Mouse (Mus musculus) heart, embryonic 11.5 days (tissue): ENCODE measurements at regions not wholly inside any gene's neighbourhood (a gene's known extent, or its start where the extent isn't known, plus 50 kb on each side); places are given as distances from the start of the nearest gene placed in this dataset.

Experiments used
- ATAC-seq: fragments of 200-750 bp; cut with Nextera tagmentation; replicated peaks from 2 replicates; pipeline ENCODE4 v1.8.0; 2017; ENCODE audit warnings: moderate library complexity; ENCODE audit not compliant: insufficient number of reproducible peaks, low FRiP score, low TSS enrichment
- H3K27ac ChIP-seq: fragments of 300-500 bp; sonication (generic); 2 replicates; pipeline ENCODE4 v1.5.1; 2014; ENCODE audit warnings: mild to moderate bottlenecking, low read depth, low read length
- H3K27me3 ChIP-seq: fragments of 300-500 bp; sonication (generic); 2 replicates; pipeline ENCODE4 v1.6.1; 2014; ENCODE audit warnings: mild to moderate bottlenecking, low read length, mixed read lengths; ENCODE audit not compliant: control insufficient read depth, insufficient read depth
- H3K36me3 ChIP-seq: fragments of 300-500 bp; sonication (generic); 2 replicates; pipeline ENCODE4 v1.6.1; 2014; ENCODE audit warnings: mild to moderate bottlenecking, low read length, moderate library complexity, mixed read lengths; ENCODE audit not compliant: control insufficient read depth, insufficient read depth
- H3K4me1 ChIP-seq: fragments of 300-500 bp; sonication (generic); 2 replicates; pipeline ENCODE4 v1.6.1; 2014; ENCODE audit warnings: low read length; ENCODE audit not compliant: control insufficient read depth, insufficient read depth
- H3K4me2 ChIP-seq: fragments of 300-500 bp; sonication (generic); 2 replicates; pipeline ENCODE4 v1.6.1; 2014; ENCODE audit warnings: mild to moderate bottlenecking, moderate library complexity
- H3K4me3 ChIP-seq: fragments of 300-500 bp; sonication (generic); 2 replicates; pipeline ENCODE4 v1.5.1; 2014; ENCODE audit warnings: low read depth, low read length
- H3K9ac ChIP-seq: fragments of 300-500 bp; sonication (generic); 2 replicates; pipeline ENCODE4 v1.6.1; 2014; ENCODE audit warnings: mild to moderate bottlenecking, low read depth, low read length, moderate library complexity
- H3K9me3 ChIP-seq: fragments of 300-500 bp; sonication (generic); replicated peaks from 2 replicates; pipeline ENCODE4 v1.6.1; 2016; ENCODE audit warnings: low read length; ENCODE audit not compliant: control insufficient read depth
- WGBS: fragments of 180-500 bp; shearing (Covaris S2); extraction: QIAGEN DNeasy Blood & Tissue Kit; methylation state at CpG from one replicate; pipeline ENCODE4 v1.1.7; 2014; ENCODE audit not compliant: insufficient replicate concordance; 5-methylcytosine and 5-hydroxymethylcytosine counted together

GRCm38 (mm10) chr10:105652475-105652874, 78.2 kb upstream of the Tmtc2 start:
- ATAC-seq = no peak
- Histone ChIP-seq H3K27me3 (no peaks in the 10 kb centered on the region), H3K36me3 (no peaks in the 10 kb centered on the region), H3K27ac (no peak overlapping the region), H3K9me3 (no peaks in the 10 kb centered on the region), H3K4me2 (no peak overlapping the region), H3K4me3 (no peak overlapping the region), H3K4me1 (no peaks in the 10 kb centered on the region), H3K9ac (no peak overlapping the region)
- WGBS = 93% methylated on average over 2 of the region's 2 CpGs

GRCm38 (mm10) chr10:105639011-105639451, 64.8 kb upstream of the Tmtc2 start:
- 88% methylated on average over 9 of the region's 9 CpGs for WGBS
- no peak overlapping the region for H3K9ac ChIP-seq
- ATAC-seq = no peak
- no peaks in the 10 kb centered on the region for H3K27me3 ChIP-seq
- H3K27ac ChIP-seq = no peak overlapping the region
- no peaks in the 10 kb centered on the region for H3K4me1 ChIP-seq
- no peak overlapping the region for H3K4me2 ChIP-seq
- no peak overlapping the region for H3K4me3 ChIP-seq
- H3K36me3 ChIP-seq = no peaks in the 10 kb centered on the region
- H3K9me3 ChIP-seq = no peaks in the 10 kb centered on the region

GRCm38 (mm10) chr10:105638500-105638899, 64.2 kb upstream of the Tmtc2 start:
- ATAC-seq = no peak
- no peak overlapping the region for H3K27ac ChIP-seq
- 87% methylated on average over 10 of the region's 10 CpGs for WGBS

GRCm38 (mm10) chr10:105626842-105627241, 52.6 kb upstream of the Tmtc2 start:
- 62% methylated on average over 3 of the region's 3 CpGs for WGBS
- no peaks in the 10 kb centered on the region for H3K36me3 ChIP-seq
- H3K9me3 ChIP-seq = no peaks in the 10 kb centered on the region
- H3K4me3 ChIP-seq = no peak overlapping the region
- H3K27ac ChIP-seq = no peak overlapping the region
- no peak overlapping the region for H3K4me2 ChIP-seq
- H3K9ac ChIP-seq = no peak overlapping the region
- no peaks in the 10 kb centered on the region for H3K4me1 ChIP-seq
- H3K27me3 ChIP-seq = no peaks in the 10 kb centered on the region
- no peak for ATAC-seq

More at GRCm38 (mm10) chr10:105638500-105638899, 64.2 kb upstream of the Tmtc2 start:
- Histone ChIP-seq H3K36me3 (no peaks in the 10 kb centered on the region), H3K9ac (no peak overlapping the region), H3K4me1 (no peaks in the 10 kb centered on the region), H3K4me3 (no peak overlapping the region), H3K9me3 (no peaks in the 10 kb centered on the region), H3K4me2 (no peak overlapping the region), H3K27me3 (no peaks in the 10 kb centered on the region)

- WGBS = 81% methylated on average over 8 of the region's 8 CpGs
- no peak for ATAC-seq
- Histone ChIP-seq H3K36me3 (no peaks in the 10 kb centered on the region), H3K9me3 (no peaks in the 10 kb centered on the region), H3K27me3 (no peaks in the 10 kb centered on the region), H3K4me2 (no peak overlapping the region), H3K27ac (no peak overlapping the region), H3K4me1 (no peaks in the 10 kb centered on the region), H3K9ac (no peak overlapping the region), H3K4me3 (no peak overlapping the region)
Observed at GRCm38 (mm10) chr10:105625324-105625950, 51.2 kb upstream of the Tmtc2 start.
